ENCODE assay signal across 14 mouse cellular contexts in genomic region chr6:28339410-28339809, GRCm38 (mm10). TPM values are rescaled to one million over a fixed set of nuclear protein-coding genes. Genes with fewer than 3 reads are reported as not detected.
DNase-seq lines count a peak whose midpoint lies in the region; ATAC-seq and TF ChIP-seq lines count a peak whose summit lies in the region.
"Had no signal": no experiment of that assay in that cellular context is flagged by ENCODE, and none has a peak within 500 bp of the region (broad histone marks: within the 10 kb centered on the region; RNA-seq: fewer than 3 reads in every experiment).

No protein-coding gene starts in this region.

- H3K4me3 ChIP-seq in heart, embryonic 11.5 days (ENCODE audit: low read depth, low read length): no peak overlapping the region
- H3K4me3 ChIP-seq in lung, adult 2 months (replicated peaks; ENCODE audit: extremely low read depth, low read depth, low read length): no peak overlapping the region
- H3K4me3 ChIP-seq: limb, embryonic 15.5 days; myocyte; stomach, embryonic 15.5 days had no signal

- H3K4me1 ChIP-seq in heart, embryonic 11.5 days (ENCODE audit: control insufficient read depth, insufficient read depth, low read length): no peaks in the 10 kb centered on the region
- H3K4me1 ChIP-seq in lung, adult 2 months (ENCODE audit: control insufficient read depth, insufficient read depth, low read length): no peaks in the 10 kb centered on the region
- H3K4me1 ChIP-seq: limb, embryonic 15.5 days; stomach, embryonic 15.5 days had no signal

- no peaks in the 10 kb centered on the region for H3K9me3 ChIP-seq in heart, embryonic 11.5 days (replicated peaks; ENCODE audit: control insufficient read depth, low read length)
- H3K9me3 ChIP-seq: limb, embryonic 15.5 days; stomach, embryonic 15.5 days had no signal

- intact Hi-C loops in heart, postnatal 10 days (cut with DNase I): loop anchor here (1.0 kb wide), 1 partner anchor 121 kb away; no protein-coding TSS in a partner anchor

- H3K27ac ChIP-seq in heart, embryonic 11.5 days (ENCODE audit: low read depth, low read length): no peak overlapping the region
- H3K27ac ChIP-seq: limb, embryonic 15.5 days; stomach, embryonic 15.5 days had no signal

- TF ChIP-seq POLR2A in lung, adult 2 months (IDR thresholded peaks at IDR 0.05; ENCODE audit: borderline replicate concordance, extremely low read depth, low read depth, low read length): no peak

- DNase-seq in heart, postnatal 10 days: peak; percentile 3 to 6
- no peak for DNase-seq in lung, adult 2 months
- no peak for DNase-seq in lung, postnatal 25 days (ENCODE audit: low spot score)
- DNase-seq in R1 (ENCODE audit: low read depth, low spot score): peak; percentile 18
- peak; percentile 12 for DNase-seq in retina, postnatal 1 day
- DNase-seq: heart, postnatal 36 days; right cerebral cortex, postnatal 4 days; thymus, postnatal 25 days had no signal

- TF ChIP-seq CTCF in lung, adult 2 months (IDR thresholded peaks at IDR 0.05; ENCODE audit: insufficient read depth, low read length): 0 out of 2 replicates have a peak, but pooled peaks have one; percentile 27

- WGBS in heart, embryonic 11.5 days (ENCODE audit: insufficient replicate concordance): 78% methylated on average over 5 of the region's 5 CpGs
- 80% methylated on average over 5 of the region's 5 CpGs for WGBS in lung, adult 2 months

- no peak for ATAC-seq in heart, embryonic 11.5 days (replicated peaks; ENCODE audit: insufficient number of reproducible peaks, low FRiP score, low TSS enrichment)
- ATAC-seq in erythroblast, adult 5-6 weeks (replicated peaks; ENCODE audit: low FRiP score, poor library complexity, severe bottlenecking): no peak
- ATAC-seq: inflammation-experienced regulatory T-cells, adult 6 months had no signal

- H3K36me3 ChIP-seq in heart, embryonic 11.5 days (ENCODE audit: control insufficient read depth, insufficient read depth, low read length): no peaks in the 10 kb centered on the region
- H3K36me3 ChIP-seq: limb, embryonic 15.5 days; stomach, embryonic 15.5 days had no signal

- no peaks in the 10 kb centered on the region for H3K27me3 ChIP-seq in heart, embryonic 11.5 days (ENCODE audit: control insufficient read depth, insufficient read depth, low read length)
- H3K27me3 ChIP-seq: limb, embryonic 15.5 days; stomach, embryonic 15.5 days had no signal

- no peak overlapping the region for H3K4me2 ChIP-seq in heart, embryonic 11.5 days
- H3K4me2 ChIP-seq: limb, embryonic 15.5 days; stomach, embryonic 15.5 days had no signal

- H3K9ac ChIP-seq in heart, embryonic 11.5 days (ENCODE audit: low read depth, low read length): no peak overlapping the region
- H3K9ac ChIP-seq: limb, embryonic 15.5 days; stomach, embryonic 15.5 days had no signal

RNA-seq across cellular contexts. Expression of gene Zfp800, which starts 58.4 kb away (rescaled TPM):
- total RNA-seq in heart, postnatal 10 days (2021): 10 to 100 TPM; 12.2 TPM
- polyA plus RNA-seq in heart, embryonic 11.5 days (2014; fragmentation: Nextera tagmentation; extraction: Ambion mirVana): 12.1 and 17.7 TPM in 2 replicates
- 3.0 and 4.4 TPM in 2 replicates for polyA plus RNA-seq in lung, adult 2 months (2012; rRNA removed)
- 19.2 and 32.8 TPM in 2 replicates for total RNA-seq in erythroblast, adult 5-6 weeks (2015; ENCODE audit: low replicate concordance)
- 31.1 and 42.8 TPM in 2 replicates for total RNA-seq in erythroblast, adult 5-6 weeks (2017; ENCODE audit: low replicate concordance)

Comparison
In these comparisons a context has a peak if more than half of its experiments do, and no peak if none do; other contexts are left out.
1. DNase-seq: peak in heart, postnatal 10 days (2 of 2), R1 (single experiment) and retina, postnatal 1 day (single experiment); none in lung, adult 2 months (single experiment) and lung, postnatal 25 days (single experiment).